Mouse (Mus musculus) olfactory bulb, adult 2 months (tissue): Measurements from ENCODE around the gene AI481877.

ENCODE experiments used
- CTCF ChIP-seq: fragments of 200-500 bp; IDR thresholded peaks from 2 replicates; pipeline ENCODE4 v1.5.1; 2012; ENCODE audit warnings: low read depth, mild to moderate bottlenecking, low read length, moderate library complexity; ENCODE audit not compliant: insufficient read depth
- POLR2A ChIP-seq: fragments of 200-500 bp; IDR thresholded peaks from 2 replicates; pipeline ENCODE4 v1.6.1; 2012; ENCODE audit warnings: mild to moderate bottlenecking, low read depth, low read length, moderate library complexity; ENCODE audit not compliant: insufficient read depth

- no peak for TF ChIP-seq CTCF
- TF ChIP-seq POLR2A = no peak
Observed at GRCm38 (mm10) chr4:59089391-59089790, 49.4 kb downstream of the AI481877 start.
